Mouse (Mus musculus): ENCODE results near the gene Kcnk5. TPM values are rescaled to one million over a fixed set of nuclear protein-coding genes. Genes with fewer than 3 reads are reported as not detected.

Gene Kcnk5
- total and polyA plus RNA-seq, 3 experiments, result 8.7 to 12.5 (median 11.7) TPM

DNA sequence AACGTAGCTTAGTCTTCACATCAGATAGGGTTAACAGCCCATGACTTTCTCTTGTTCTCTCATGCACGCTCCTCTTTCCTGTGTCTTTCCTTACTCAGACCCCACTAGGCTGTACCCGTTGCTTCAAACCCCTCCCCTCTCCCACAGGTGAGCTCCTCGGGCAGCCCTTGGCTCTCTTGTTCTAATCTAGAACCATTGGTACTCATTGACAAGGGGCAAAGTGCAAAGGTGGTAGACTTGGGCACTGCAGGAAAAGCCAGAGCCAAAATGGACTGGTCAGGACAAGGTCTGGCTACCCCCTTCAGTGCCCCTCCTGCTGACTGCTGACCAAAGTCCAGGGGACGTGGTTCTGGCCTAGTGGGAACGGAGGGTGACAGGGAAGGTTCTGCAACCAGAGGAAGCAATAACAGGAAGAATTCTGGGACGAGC lies 48.5 kb upstream of the Kcnk5 start:
- Histone ChIP-seq H3K4me1 (ENCODE audit: control insufficient read depth in 1 of 2, insufficient read depth in 2 of 2) (no peaks in the 10 kb centered on the region), H3K36me3 (replicated peaks in 1 of 2; ENCODE audit: control insufficient read depth in 1 of 2, insufficient read depth in 1 of 2, low read length in 1 of 2) (no peaks in the 10 kb centered on the region), H3K9me3 (replicated peaks; ENCODE audit: low read length) (no peaks in the 10 kb centered on the region), H3K27me3 (replicated peaks) (peaks cover 2% of the 10 kb centered on the region), H3K27ac (ENCODE audit: insufficient read depth, low read depth) (no peak overlapping the region), H3K79me2 (replicated peaks; ENCODE audit: control insufficient read depth, extremely low read depth, insufficient read depth, poor library complexity, severe bottlenecking) (no peaks in the 10 kb centered on the region), H3K4me2 (ENCODE audit: insufficient read depth, low read depth, poor library complexity, severe bottlenecking) (no peak overlapping the region), H3K9ac (ENCODE audit: insufficient read depth, low read depth) (no peak overlapping the region), H3K4me3 (replicated peaks in 1 of 3; ENCODE audit: low read depth in 2 of 3, low read length in 2 of 3, poor library complexity in 1 of 3) (no peak overlapping the region)
- TF ChIP-seq IRF4 (IDR thresholded peaks at IDR 0.05; ENCODE audit: low read depth, low read length), result no peak
- no peak for TF ChIP-seq UBTF (IDR thresholded peaks at IDR 0.05; ENCODE audit: low read depth, low read length)
- TF ChIP-seq TCF12 (IDR thresholded peaks at IDR 0.05; ENCODE audit: low read depth, low read length), result no peak
- TF ChIP-seq TBP (conservative IDR thresholded peaks at IDR 0.05; ENCODE audit: low read depth, low read length), result no peak
- TF ChIP-seq GABPA (IDR thresholded peaks at IDR 0.05; ENCODE audit: insufficient replicate concordance, low read depth, low read length), result no peak
- no peak for TF ChIP-seq CHD2 (IDR thresholded peaks at IDR 0.05; ENCODE audit: low read length)
- no peak for TF ChIP-seq KAT2A (IDR thresholded peaks at IDR 0.05; ENCODE audit: insufficient replicate concordance, low read length)
- in situ Hi-C loops (cut with MboI; ENCODE audit: low pct_ligation_motif_present, low pct_unique_long_range_greater_than_20kb, low sequenced_read_pairs), result loop anchor here (25.0 kb wide), 1 partner anchor 518 kb away; no protein-coding TSS in a partner anchor
- DNase-seq (ENCODE audit: extremely low read depth), result no peak
- dilution Hi-C loops (cut with MboI; ENCODE audit: extremely low pct_ligation_motif_present, extremely low pct_unique_long_range_greater_than_20kb, low sequenced_read_pairs), result no loop called here

DNA sequence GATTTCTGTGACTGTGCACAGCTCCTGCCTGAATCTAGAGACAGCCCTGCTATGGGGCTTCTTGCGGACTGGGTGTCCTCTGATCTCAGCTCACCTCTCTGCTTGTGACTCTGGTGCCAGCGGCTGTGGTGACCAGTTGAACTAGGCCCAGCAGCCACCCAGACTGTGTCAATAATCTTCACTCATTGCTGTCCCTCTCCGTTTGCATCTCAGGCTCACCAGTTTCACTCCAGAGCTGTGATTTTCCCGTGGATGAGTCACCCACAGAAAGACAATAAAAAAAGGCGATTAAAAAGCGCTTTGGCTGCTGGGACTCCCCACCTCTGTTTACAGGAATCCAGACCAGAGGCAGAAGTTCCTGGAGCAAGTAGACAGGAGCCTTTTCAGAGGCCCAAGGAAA lies 47.8 kb upstream of the Kcnk5 start:
- no peaks in the 10 kb centered on the region for H3K4me1 ChIP-seq (ENCODE audit: control insufficient read depth in 1 of 2, insufficient read depth in 2 of 2)
- H3K4me3 ChIP-seq (replicated peaks in 1 of 3; ENCODE audit: low read depth in 2 of 3, low read length in 2 of 3, poor library complexity in 1 of 3), result no peak overlapping the region
- no peak overlapping the region for H3K4me2 ChIP-seq (ENCODE audit: insufficient read depth, low read depth, poor library complexity, severe bottlenecking)
- H3K9ac ChIP-seq (ENCODE audit: insufficient read depth, low read depth), result no peak overlapping the region
- H3K27ac ChIP-seq (ENCODE audit: insufficient read depth, low read depth), result no peak overlapping the region
- in situ Hi-C loops (cut with MboI; ENCODE audit: low pct_ligation_motif_present, low pct_unique_long_range_greater_than_20kb, low sequenced_read_pairs), result loop anchor here (25.0 kb wide), 1 partner anchor 517 kb away; no protein-coding TSS in a partner anchor
- TF ChIP-seq HCFC1 (IDR thresholded peaks at IDR 0.05; ENCODE audit: low read depth, low read length) (no peak), RCOR1 (conservative IDR thresholded peaks at IDR 0.05; ENCODE audit: low read depth, low read length) (no peak), MAX (IDR thresholded peaks at IDR 0.05; ENCODE audit: low read length) (no peak), POLR2A (IDR thresholded peaks at IDR 0.05; ENCODE audit: low read depth, low read length) (no peak), UBTF (IDR thresholded peaks at IDR 0.05; ENCODE audit: low read depth, low read length) (no peak), MYC (IDR thresholded peaks at IDR 0.05; ENCODE audit: low read depth, low read length) (no peak), PAX5 (IDR thresholded peaks at IDR 0.05; ENCODE audit: low read length) (no peak), MAZ (IDR thresholded peaks at IDR 0.05; ENCODE audit: low read depth, low read length) (no peak), SMC3 (IDR thresholded peaks at IDR 0.05; ENCODE audit: low read depth, low read length) (no peak), RAD21 (IDR thresholded peaks at IDR 0.05; ENCODE audit: low read depth, low read length) (no peak), KAT2A (IDR thresholded peaks at IDR 0.05; ENCODE audit: insufficient replicate concordance, low read length) (no peak), MAFK (IDR thresholded peaks at IDR 0.05; ENCODE audit: insufficient replicate concordance, low read length) (no peak), CTCF (conservative IDR thresholded peaks at IDR 0.05 in 1 of 2, IDR thresholded peaks at IDR 0.05 in 1 of 2; ENCODE audit: low read depth in 2 of 2, low read length in 2 of 2) (no peak), ZC3H11A (IDR thresholded peaks at IDR 0.05; ENCODE audit: low read depth, low read length) (no peak), USF1 (IDR thresholded peaks at IDR 0.05; ENCODE audit: low read depth, low read length) (no peak)
- H3K9me3 ChIP-seq (replicated peaks; ENCODE audit: low read length), result no peaks in the 10 kb centered on the region
- no peak for DNase-seq (ENCODE audit: extremely low read depth)
- H3K36me3 ChIP-seq (replicated peaks in 1 of 2; ENCODE audit: control insufficient read depth in 1 of 2, insufficient read depth in 1 of 2, low read length in 1 of 2), result no peaks in the 10 kb centered on the region
- H3K79me2 ChIP-seq (replicated peaks; ENCODE audit: control insufficient read depth, extremely low read depth, insufficient read depth, poor library complexity, severe bottlenecking), result no peaks in the 10 kb centered on the region
- H3K27me3 ChIP-seq (replicated peaks), result peaks cover 2% of the 10 kb centered on the region
- dilution Hi-C loops (cut with MboI; ENCODE audit: extremely low pct_ligation_motif_present, extremely low pct_unique_long_range_greater_than_20kb, low sequenced_read_pairs), result no loop called here

All from CH12.LX (cell line).